Mouse (Mus musculus): ENCODE data around the gene Ttc9. TPM values are rescaled to one million over a fixed set of nuclear protein-coding genes. Genes with fewer than 3 reads are reported as not detected.

Ttc9 gene
- polyA plus RNA-seq, 1 experiment from 2014 or later, result 1.3 TPM

DNA sequence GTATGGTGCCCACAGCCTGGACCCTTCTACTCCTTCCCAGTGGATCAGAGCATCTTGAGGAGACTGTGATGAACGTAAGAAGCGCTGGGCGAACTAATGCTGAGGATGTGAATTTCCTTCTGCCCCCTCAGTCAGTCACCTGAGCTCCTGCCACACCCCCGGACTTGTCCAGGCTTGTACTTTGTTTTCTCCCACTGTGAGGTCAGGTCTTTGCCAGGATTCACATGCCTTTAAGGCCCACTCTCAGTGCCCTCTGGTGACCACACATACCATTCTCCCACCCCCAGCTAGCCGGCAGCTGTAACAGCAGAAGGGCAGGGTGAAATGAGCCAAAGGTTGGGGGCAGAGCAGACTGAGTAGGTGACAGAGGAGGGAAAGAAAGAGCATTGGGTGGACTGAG, 32.9 kb downstream of the Ttc9 start:
- Histone ChIP-seq H3K27me3 (replicated peaks) (no peaks in the 10 kb centered on the region), H3K4me3 (replicated peaks) (no peak overlapping the region), H3K9ac (no peak overlapping the region), H3K36me3 (no peaks in the 10 kb centered on the region), H3K4me1 (replicated peaks) (no peaks in the 10 kb centered on the region), H3K4me2 (replicated peaks) (no peak overlapping the region), H3K9me3 (no peaks in the 10 kb centered on the region), H3K27ac (no peak overlapping the region)
- no peak for ATAC-seq
- 82% methylated on average over 5 of the region's 5 CpGs for WGBS

DNA sequence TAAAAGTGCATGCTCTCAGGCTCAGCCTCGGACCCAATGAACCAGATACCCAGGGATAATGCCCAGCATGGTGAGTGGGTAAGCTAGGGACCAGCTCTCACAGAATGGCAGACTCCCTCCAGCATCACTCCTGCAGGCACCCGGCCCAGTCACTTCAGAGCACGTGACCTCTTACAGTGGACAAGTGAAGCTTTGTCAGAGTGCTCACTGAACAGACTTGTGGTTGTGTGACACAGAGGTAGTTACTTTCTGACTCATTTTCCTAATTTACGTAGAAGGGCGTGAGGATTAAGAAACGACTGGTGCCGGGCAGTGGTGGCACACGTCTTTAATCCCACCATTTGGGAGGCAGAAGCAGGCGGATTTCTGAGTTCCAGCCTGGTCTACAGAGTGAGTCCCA, 37.4 kb downstream of the Ttc9 start:
- H3K4me2 ChIP-seq (replicated peaks), result no peak overlapping the region
- no peak for ATAC-seq
- no peaks in the 10 kb centered on the region for H3K9me3 ChIP-seq
- H3K27ac ChIP-seq, result no peak overlapping the region
- WGBS, result 83% methylated on average over 9 of the region's 9 CpGs
- no peaks in the 10 kb centered on the region for H3K4me1 ChIP-seq (replicated peaks)
- no peaks in the 10 kb centered on the region for H3K27me3 ChIP-seq (replicated peaks)
- no peak overlapping the region for H3K4me3 ChIP-seq (replicated peaks)
- no peaks in the 10 kb centered on the region for H3K36me3 ChIP-seq
- H3K9ac ChIP-seq, result no peak overlapping the region

DNA sequence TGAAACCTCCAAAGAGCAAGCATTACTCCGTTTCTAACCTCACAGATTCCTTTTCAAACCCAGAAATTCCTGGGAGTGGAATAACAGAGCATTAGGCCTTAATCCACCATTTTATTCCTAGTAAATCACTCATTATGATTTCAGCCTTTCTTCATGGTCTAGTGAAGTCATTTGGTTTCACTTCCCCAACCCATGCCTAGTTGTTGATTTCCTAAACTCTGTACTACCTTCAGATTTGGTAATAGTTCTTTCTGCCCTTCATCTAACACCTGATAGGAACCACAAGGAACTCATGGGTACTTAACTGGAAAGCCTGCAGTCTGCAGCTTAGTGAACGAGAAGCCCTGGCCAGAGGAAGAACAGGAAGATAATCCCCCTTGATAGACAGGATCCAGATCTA, 44.5 kb downstream of the Ttc9 start:
- no peak for ATAC-seq
- Histone ChIP-seq H3K27me3 (replicated peaks) (no peaks in the 10 kb centered on the region), H3K4me2 (replicated peaks) (no peak overlapping the region), H3K9me3 (no peaks in the 10 kb centered on the region), H3K27ac (no peak overlapping the region), H3K4me3 (replicated peaks) (no peak overlapping the region), H3K36me3 (no peaks in the 10 kb centered on the region), H3K4me1 (replicated peaks) (no peaks in the 10 kb centered on the region), H3K9ac (no peak overlapping the region)
- WGBS, result 60% methylated on average over 2 of the region's 2 CpGs

DNA sequence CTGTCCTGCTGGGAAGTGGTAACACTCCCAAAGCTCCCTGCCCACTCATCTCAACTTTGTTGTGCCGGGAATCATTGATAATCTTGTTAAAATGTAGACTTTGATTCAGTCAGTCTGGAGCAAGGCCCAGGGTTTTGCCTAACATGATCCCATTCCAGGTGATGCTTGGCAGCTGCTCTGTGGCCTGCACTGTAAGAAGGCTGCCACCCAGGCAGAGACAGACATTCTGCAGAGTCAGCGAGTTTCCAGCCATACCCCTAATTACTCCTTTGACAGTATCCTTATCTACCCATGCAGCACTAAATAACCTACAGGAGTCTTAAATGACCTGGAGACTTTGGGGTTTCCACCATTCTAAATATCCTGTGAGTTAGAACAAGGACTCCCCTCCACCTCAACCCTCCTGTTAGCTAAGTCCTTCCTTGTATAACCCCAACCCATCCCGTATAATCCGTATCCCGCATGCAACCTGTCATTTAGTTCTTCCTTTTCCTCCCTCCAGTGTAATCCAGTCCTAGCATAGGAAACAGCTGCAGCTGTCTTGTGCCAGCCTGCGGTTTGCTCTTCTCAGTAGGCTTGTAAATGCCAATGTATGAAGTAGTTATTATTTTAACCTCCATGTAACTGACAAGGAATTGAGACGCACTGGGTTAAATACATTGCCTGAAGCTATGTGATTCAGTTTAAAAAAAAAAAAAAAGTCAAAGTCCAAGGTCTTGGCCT, 48.9 kb downstream of the Ttc9 start:
- Histone ChIP-seq H3K9ac (no peak overlapping the region), H3K4me1 (replicated peaks) (no peaks in the 10 kb centered on the region), H3K27ac (no peak overlapping the region), H3K36me3 (no peaks in the 10 kb centered on the region), H3K27me3 (replicated peaks) (no peaks in the 10 kb centered on the region), H3K4me3 (replicated peaks) (no peak overlapping the region), H3K9me3 (no peaks in the 10 kb centered on the region), H3K4me2 (replicated peaks) (no peak overlapping the region)
- no peak for ATAC-seq
- WGBS, result 66% methylated on average over 7 of the region's 7 CpGs

DNA sequence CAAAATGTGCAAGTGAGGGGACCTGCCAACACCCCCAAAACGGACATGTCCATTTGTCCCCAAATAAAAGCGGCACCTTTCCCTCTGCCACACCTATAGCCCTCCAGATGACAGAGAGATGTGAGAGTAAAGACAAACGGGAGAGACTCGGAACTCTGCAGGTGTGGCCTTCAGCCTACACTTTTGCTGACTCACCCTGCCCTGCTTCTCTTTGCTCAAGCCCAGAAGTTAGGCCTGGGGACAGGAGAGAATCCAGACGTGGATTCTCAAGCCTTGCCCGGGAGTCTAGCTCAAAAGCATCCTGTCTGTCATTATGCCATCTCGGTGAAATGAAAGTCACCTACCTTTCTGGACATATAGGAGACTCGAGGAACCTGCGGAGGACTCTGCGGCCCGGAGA, 52.3 kb downstream of the Ttc9 start:
- 66% methylated on average over 11 of the region's 11 CpGs for WGBS
- Histone ChIP-seq H3K36me3 (no peaks in the 10 kb centered on the region), H3K4me1 (replicated peaks) (no peaks in the 10 kb centered on the region), H3K9ac (no peak overlapping the region), H3K27me3 (replicated peaks) (0 out of 2 replicates have a peak, but pooled peaks cover 2% of the 10 kb centered on the region), H3K4me2 (replicated peaks) (no peak overlapping the region), H3K4me3 (replicated peaks) (no peak overlapping the region), H3K9me3 (no peaks in the 10 kb centered on the region), H3K27ac (no peak overlapping the region)
- no peak for ATAC-seq

DNA sequence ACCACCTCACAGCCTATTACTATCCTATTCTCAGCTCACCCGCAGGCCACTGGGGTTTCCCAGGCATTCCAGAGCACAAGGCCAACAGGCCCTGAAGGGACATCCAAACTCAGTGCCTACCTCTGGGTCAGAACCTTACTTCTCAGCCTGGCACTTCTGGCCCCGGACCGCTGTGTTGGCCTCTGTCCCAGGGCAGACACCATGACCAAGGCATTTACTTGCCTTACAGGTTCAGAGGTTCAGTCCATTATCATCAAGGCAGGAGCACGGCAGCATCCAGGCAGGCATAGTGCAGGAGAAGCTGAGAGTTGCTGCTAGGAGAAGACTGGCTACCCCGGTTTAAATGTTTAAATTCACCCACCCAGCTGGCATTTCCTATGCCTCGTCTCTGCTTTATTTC, 53.0 kb downstream of the Ttc9 start:
- H3K4me1 ChIP-seq (replicated peaks), result no peaks in the 10 kb centered on the region
- no peak overlapping the region for H3K9ac ChIP-seq
- no peak overlapping the region for H3K4me2 ChIP-seq (replicated peaks)
- no peaks in the 10 kb centered on the region for H3K36me3 ChIP-seq
- H3K27ac ChIP-seq, result no peak overlapping the region
- 80% methylated on average over 6 of the region's 6 CpGs for WGBS
- no peak overlapping the region for H3K4me3 ChIP-seq (replicated peaks)
- no peaks in the 10 kb centered on the region for H3K9me3 ChIP-seq
- H3K27me3 ChIP-seq (replicated peaks), result 0 out of 2 replicates have a peak, but pooled peaks cover 2% of the 10 kb centered on the region
- ATAC-seq, result no peak

DNA sequence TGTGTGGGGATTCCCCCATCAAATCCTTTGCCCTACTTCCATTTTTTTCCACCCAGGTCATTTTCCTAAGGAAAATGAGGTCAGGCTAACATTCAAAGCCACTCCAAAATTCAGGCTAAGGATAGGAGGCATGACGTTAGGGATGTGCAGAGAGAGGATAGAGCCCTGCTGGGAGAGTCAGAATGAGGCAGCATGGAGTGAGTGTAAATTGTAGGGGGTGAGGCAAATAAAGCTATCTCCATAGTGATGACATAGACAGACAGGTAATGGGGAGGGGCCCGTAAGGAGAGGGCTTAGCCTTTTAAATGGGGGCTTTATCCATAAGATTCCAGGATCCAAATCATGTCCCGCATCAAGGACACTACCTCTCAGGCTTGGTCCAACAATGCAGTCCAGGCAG, 54.9 kb downstream of the Ttc9 start:
- no peak overlapping the region for H3K9ac ChIP-seq
- no peaks in the 10 kb centered on the region for H3K9me3 ChIP-seq
- H3K4me2 ChIP-seq (replicated peaks), result no peak overlapping the region
- H3K36me3 ChIP-seq, result no peaks in the 10 kb centered on the region
- WGBS, result 42% methylated on average over 3 of the region's 3 CpGs
- H3K4me3 ChIP-seq (replicated peaks), result no peak overlapping the region
- no peak for ATAC-seq
- H3K27me3 ChIP-seq (replicated peaks), result 0 out of 2 replicates have a peak, but pooled peaks cover 2% of the 10 kb centered on the region
- no peak overlapping the region for H3K27ac ChIP-seq
- H3K4me1 ChIP-seq (replicated peaks), result no peaks in the 10 kb centered on the region

DNA sequence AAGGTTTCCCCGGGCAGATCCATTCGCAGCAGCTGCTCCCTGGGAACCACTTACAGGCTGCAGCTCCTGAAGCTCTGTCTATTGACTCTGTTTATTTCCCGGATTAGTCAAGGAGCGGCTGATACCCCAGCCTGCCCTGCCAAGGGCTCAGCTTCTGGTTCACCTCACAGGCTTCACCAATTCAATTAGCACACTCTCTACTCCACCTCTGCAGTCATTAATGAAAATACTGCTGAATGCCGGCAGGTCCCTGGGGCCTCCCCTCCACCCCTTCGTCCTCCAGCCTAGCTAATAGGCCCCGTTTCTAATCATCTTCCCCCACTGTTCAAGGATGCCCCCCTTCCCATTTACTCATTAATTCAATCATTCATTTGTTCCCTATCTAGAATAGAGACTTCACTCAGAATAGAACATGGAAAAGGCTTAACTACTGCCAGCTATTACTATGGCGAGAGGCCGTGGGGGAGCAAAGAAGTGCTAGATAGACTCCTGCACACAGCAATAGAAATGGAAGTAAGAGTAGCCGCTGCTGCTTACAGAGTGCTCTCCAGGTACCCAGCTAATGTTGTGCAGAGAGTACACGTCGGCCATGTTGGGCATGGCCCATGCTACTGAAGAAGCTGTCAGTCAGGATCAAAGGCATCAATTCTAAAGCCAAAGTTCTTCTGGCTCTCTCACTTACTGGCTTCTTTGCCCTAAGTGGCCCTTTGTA, 55.5 kb downstream of the Ttc9 start:
- no peak overlapping the region for H3K4me3 ChIP-seq (replicated peaks)
- no peak overlapping the region for H3K4me2 ChIP-seq (replicated peaks)
- 46% methylated on average over 12 of the region's 12 CpGs for WGBS
- 0 out of 2 replicates have a peak, but pooled peaks have one; percentile 15 for ATAC-seq
- H3K9ac ChIP-seq, result no peak overlapping the region
- no peak overlapping the region for H3K27ac ChIP-seq
- H3K9me3 ChIP-seq, result no peaks in the 10 kb centered on the region
- H3K27me3 ChIP-seq (replicated peaks), result 0 out of 2 replicates have a peak, but pooled peaks cover 2% of the 10 kb centered on the region
- H3K4me1 ChIP-seq (replicated peaks), result no peaks in the 10 kb centered on the region
- no peaks in the 10 kb centered on the region for H3K36me3 ChIP-seq

DNA sequence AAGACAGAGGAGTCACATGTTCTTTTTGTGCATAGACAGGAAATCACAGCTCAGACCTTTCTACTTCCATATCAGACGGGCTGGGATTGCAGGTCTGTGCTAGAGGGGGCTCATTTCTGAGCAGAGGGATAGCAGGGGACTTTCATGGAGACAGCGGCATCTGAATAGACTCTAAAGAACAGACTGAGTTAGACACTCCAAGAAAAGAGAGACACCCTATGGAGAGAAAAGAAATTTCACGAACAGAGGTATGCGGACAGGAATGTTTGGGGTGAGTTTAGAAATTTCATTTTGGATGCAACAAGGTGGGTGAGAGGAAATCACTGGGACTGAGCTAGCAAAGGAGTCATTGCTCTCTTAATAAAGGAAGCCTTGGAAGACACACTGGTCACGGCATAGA, 56.8 kb downstream of the Ttc9 start:
- H3K27me3 ChIP-seq (replicated peaks), result 0 out of 2 replicates have a peak, but pooled peaks cover 2% of the 10 kb centered on the region
- no peak overlapping the region for H3K4me3 ChIP-seq (replicated peaks)
- H3K36me3 ChIP-seq, result no peaks in the 10 kb centered on the region
- no peaks in the 10 kb centered on the region for H3K4me1 ChIP-seq (replicated peaks)
- H3K9me3 ChIP-seq, result no peaks in the 10 kb centered on the region
- no peak overlapping the region for H3K9ac ChIP-seq
- WGBS, result 82% methylated on average over 5 of the region's 5 CpGs
- no peak for ATAC-seq
- H3K27ac ChIP-seq, result no peak overlapping the region
- H3K4me2 ChIP-seq (replicated peaks), result no peak overlapping the region

DNA sequence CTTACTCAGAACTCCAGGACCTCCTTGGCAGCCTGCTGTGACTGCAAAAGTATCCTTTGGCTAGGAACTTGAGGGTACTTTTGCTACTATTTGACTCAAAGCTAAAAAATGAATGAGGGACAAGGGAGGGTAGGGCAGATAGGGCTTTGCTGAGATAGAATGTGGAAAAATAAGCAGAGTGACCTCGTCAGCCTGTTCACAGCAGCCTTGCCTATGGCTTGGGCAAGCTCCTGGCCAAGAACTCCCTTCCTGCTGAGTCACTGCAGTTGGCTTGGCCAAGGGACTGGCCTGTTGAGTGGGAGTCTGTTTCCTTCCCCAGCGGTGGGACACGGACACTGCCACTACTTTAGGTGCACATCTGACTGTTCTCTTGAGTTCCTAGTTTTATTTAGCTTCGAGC, 57.5 kb downstream of the Ttc9 start:
- 0 out of 2 replicates have a peak, but pooled peaks cover 2% of the 10 kb centered on the region for H3K27me3 ChIP-seq (replicated peaks)
- H3K36me3 ChIP-seq, result no peaks in the 10 kb centered on the region
- WGBS, result 76% methylated on average over 4 of the region's 4 CpGs
- no peak overlapping the region for H3K4me3 ChIP-seq (replicated peaks)
- H3K9me3 ChIP-seq, result no peaks in the 10 kb centered on the region
- ATAC-seq, result no peak
- H3K9ac ChIP-seq, result no peak overlapping the region
- no peak overlapping the region for H3K27ac ChIP-seq
- H3K4me1 ChIP-seq (replicated peaks), result no peaks in the 10 kb centered on the region
- H3K4me2 ChIP-seq (replicated peaks), result no peak overlapping the region

DNA sequence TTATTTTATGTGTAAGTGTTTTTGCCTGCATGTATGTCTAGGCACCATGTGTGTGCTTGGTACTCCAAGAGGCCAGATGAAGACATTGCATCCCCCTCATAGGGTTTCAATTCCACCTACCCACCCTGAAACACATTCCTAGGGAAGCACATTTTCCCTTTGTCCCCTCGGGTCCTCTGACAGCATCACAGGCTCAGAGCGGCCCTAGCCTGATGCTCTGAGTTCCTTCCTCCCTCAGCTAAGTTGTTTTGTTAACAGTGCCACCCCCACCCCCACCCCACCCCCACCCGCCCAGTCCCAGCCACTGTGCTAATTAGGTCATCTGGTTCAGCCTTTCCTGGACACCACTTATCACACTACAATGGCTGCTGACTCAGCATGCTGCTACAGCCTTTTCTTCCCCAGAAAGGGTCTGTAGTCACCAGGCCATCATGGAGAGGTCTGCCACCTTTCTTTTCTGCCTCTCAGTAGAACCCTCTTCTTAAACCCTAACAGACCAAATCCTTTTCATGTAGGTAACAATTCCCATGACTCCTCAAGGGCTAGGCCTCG, 58.5 kb downstream of the Ttc9 start:
- no peak overlapping the region for H3K4me2 ChIP-seq (replicated peaks)

DNA sequence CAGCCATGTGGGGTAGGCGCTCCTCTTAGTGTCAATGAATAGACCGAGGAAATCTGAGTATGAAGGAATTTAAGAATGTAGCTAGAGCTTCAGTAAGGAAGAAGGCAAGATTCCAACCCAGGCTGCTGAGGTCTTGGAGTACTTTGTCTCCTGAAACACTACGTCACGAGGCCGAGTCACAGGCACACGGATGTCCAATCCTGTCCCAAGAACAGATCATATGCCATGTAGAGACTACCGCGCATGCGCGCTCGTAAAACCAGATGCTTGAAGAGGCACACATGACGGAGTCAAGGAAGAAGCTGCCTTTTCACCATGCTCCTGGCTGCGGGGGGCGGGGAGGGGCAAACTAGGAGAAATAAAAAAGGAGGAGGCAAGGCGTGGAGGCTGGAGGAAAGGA, 59.1 kb downstream of the Ttc9 start:
- ATAC-seq, result no peak
- 0 out of 2 replicates have a peak, but pooled peaks cover 2% of the 10 kb centered on the region for H3K27me3 ChIP-seq (replicated peaks)
- H3K9ac ChIP-seq, result no peak overlapping the region
- no peaks in the 10 kb centered on the region for H3K36me3 ChIP-seq
- H3K4me2 ChIP-seq (replicated peaks), result no peak overlapping the region
- no peaks in the 10 kb centered on the region for H3K4me1 ChIP-seq (replicated peaks)
- H3K9me3 ChIP-seq, result no peaks in the 10 kb centered on the region
- WGBS, result 90% methylated on average over 15 of the region's 15 CpGs
- H3K4me3 ChIP-seq (replicated peaks), result no peak overlapping the region
- no peak overlapping the region for H3K27ac ChIP-seq

More for the DNA sequence above, 58.5 kb downstream of the Ttc9 start:
- Histone ChIP-seq H3K9me3 (no peaks in the 10 kb centered on the region), H3K4me1 (replicated peaks) (no peaks in the 10 kb centered on the region), H3K36me3 (no peaks in the 10 kb centered on the region), H3K27me3 (replicated peaks) (0 out of 2 replicates have a peak, but pooled peaks cover 2% of the 10 kb centered on the region), H3K4me3 (replicated peaks) (no peak overlapping the region), H3K27ac (no peak overlapping the region), H3K9ac (no peak overlapping the region)
- WGBS, result 63% methylated on average over 4 of the region's 4 CpGs
- no peak for ATAC-seq
